Mouse (Mus musculus) liver, embryonic 16.5 days (tissue): Measurements from ENCODE around the gene Lztfl1. TPM values are rescaled to one million over a fixed set of nuclear protein-coding genes. Genes with fewer than 3 reads are reported as not detected.
"Not testable (repeated sequence)": the region's sequence is repeated elsewhere in the genome, so short reads cannot be mapped to it uniquely, and the experiment has no call there.

Experiments used
- ATAC-seq: fragments of 200-750 bp; cut with Nextera tagmentation; 2 replicates; pipeline ENCODE4 v1.8.0; 2017; ENCODE audit warnings: low read depth, mild to moderate bottlenecking, moderate number of reproducible peaks, moderate library complexity
- H3K27ac ChIP-seq: fragments of 300-500 bp; sonication (generic); 2 replicates; pipeline ENCODE4 v1.5.1; 2014; ENCODE audit warnings: mild to moderate bottlenecking, low read length
- H3K27me3 ChIP-seq: fragments of 300-500 bp; sonication (generic); 2 replicates; pipeline ENCODE4 v1.6.1; 2014; ENCODE audit warnings: low read depth, low read length, mixed read lengths; ENCODE audit not compliant: control insufficient read depth, insufficient read depth
- H3K36me3 ChIP-seq: fragments of 300-500 bp; sonication (generic); 2 replicates; pipeline ENCODE4 v1.6.1; 2014; ENCODE audit warnings: mild to moderate bottlenecking; ENCODE audit not compliant: control insufficient read depth, insufficient read depth
- H3K4me1 ChIP-seq: fragments of 300-500 bp; sonication (generic); 2 replicates; pipeline ENCODE4 v1.6.1; 2014; ENCODE audit warnings: low read depth, low read length, mixed read lengths; ENCODE audit not compliant: control insufficient read depth
- H3K4me2 ChIP-seq: fragments of 300-500 bp; sonication (generic); 2 replicates; pipeline ENCODE4 v1.6.1; 2014; ENCODE audit warnings: low read depth, low read length, mixed read lengths
- H3K4me3 ChIP-seq: fragments of 300-500 bp; sonication (generic); 2 replicates; pipeline ENCODE4 v1.5.1; 2014; ENCODE audit warnings: low read depth, mild to moderate bottlenecking, low read length
- H3K9ac ChIP-seq: fragments of 300-500 bp; sonication (generic); 2 replicates; pipeline ENCODE4 v1.6.1; 2014; ENCODE audit warnings: low read depth, low read length
- H3K9me3 ChIP-seq: fragments of 300-500 bp; sonication (generic); replicated peaks from 2 replicates; pipeline ENCODE4 v1.6.1; 2016; ENCODE audit warnings: low read length; ENCODE audit not compliant: control insufficient read depth
- WGBS: fragments of 180-500 bp; shearing (Covaris S2); extraction: QIAGEN DNeasy Blood & Tissue Kit; methylation state at CpG from one replicate; pipeline ENCODE4 v1.1.7; 2014; ENCODE audit not compliant: insufficient replicate concordance; 5-methylcytosine and 5-hydroxymethylcytosine counted together
- polyA plus RNA-seq: library from polyadenylated mRNA; unstranded; fragments of >200 nt; fragmentation: Nextera tagmentation; extraction: Ambion mirVana; gene quantifications from 2 replicates; pipeline ENCODE4 v1.2.1, GENCODE M21; 2015

Gene Lztfl1
- polyA plus RNA-seq, 1 experiment from 2014 or later, result 16.0 TPM

DNA sequence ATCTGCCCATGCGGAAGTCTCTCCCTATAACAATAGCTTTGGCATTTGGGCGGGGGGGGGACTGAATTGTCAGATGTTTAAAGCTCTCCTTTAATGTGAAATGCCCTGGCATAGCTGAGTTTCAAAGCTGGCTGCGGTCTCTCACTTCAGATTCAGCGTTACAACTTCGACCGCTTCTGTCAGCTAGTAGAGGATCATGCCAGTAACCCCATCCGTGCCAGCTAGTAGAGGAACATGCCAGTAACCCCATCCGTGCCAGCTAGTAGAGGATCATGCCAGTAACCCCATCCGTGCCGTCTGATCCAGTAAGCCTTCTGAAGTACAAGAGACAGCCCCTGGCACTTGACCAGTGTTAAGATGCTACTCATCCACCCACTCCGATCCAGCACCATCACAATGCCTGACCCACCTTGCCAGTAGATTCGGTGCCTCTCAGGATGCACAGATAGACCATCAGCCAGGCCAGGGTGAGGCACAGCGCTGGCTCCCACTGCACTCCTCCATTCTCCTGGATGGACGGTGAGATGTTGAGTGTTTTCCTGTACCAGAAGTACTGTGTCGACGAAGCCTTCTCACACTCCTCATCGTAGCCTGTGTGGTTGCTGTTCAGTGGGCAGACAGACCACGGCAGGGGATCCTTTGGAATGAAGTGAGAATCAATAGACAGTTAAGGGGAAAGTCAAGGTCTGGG lies 57.4 kb downstream of the Lztfl1 start:
- not testable (repeated sequence) for H3K36me3 ChIP-seq, H3K4me1 ChIP-seq, H3K9ac ChIP-seq, ATAC-seq, H3K27ac ChIP-seq, H3K4me2 ChIP-seq, H3K9me3 ChIP-seq, H3K27me3 ChIP-seq, H3K4me3 ChIP-seq
- WGBS, result 72% methylated on average over 17 of the region's 18 CpGs

DNA sequence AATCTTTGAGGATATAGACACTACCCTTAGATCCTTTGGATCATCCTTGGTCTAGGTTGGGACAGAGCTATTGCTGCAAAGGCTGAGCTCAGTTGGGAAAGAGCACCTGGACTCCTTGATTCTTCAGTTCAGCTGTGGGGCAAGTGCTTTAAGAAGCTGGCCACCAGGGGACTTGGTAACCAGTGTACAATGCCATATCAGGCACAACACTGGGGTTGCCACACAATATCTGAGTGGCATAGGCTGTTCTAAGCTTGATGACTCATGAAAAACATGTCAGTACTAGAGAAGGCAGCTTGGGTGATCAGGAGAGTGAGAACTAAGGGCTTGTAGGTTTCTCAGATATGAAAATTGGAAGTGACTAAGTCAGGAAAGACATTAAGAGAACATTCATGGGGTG lies 58.5 kb downstream of the Lztfl1 start:
- no peaks in the 10 kb centered on the region for H3K36me3 ChIP-seq
- H3K27ac ChIP-seq, result no peak overlapping the region
- no peak overlapping the region for H3K4me2 ChIP-seq
- no peak overlapping the region for H3K9ac ChIP-seq
- H3K4me1 ChIP-seq, result no peaks in the 10 kb centered on the region
- H3K9me3 ChIP-seq, result no peaks in the 10 kb centered on the region
- no peak overlapping the region for H3K4me3 ChIP-seq
- no peaks in the 10 kb centered on the region for H3K27me3 ChIP-seq
- no peak for ATAC-seq

DNA sequence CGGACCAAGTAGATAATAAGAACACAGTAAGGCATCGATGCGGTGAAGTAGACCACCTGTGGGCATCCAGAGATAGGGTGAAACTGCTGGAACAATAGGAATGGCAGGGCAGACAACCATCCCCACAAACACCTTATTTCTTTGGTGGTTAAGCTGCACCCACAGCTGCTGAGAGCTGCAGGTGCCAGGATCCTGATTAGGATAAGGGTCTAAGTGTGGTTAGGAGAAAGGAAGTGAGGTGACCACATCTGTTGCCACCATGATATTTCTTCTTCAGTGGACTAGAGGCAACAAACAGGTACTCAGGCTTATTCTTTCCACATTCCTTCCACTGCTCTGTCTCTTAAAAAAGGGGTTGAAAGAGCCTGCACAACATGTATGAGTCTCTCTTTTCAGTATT lies 60.0 kb downstream of the Lztfl1 start:
- WGBS, result 21% methylated on average over 3 of the region's 3 CpGs
- H3K36me3 ChIP-seq, result no peaks in the 10 kb centered on the region
- no peak overlapping the region for H3K9ac ChIP-seq
- no peaks in the 10 kb centered on the region for H3K27me3 ChIP-seq
- no peaks in the 10 kb centered on the region for H3K4me1 ChIP-seq
- H3K4me2 ChIP-seq, result no peak overlapping the region
- ATAC-seq, result no peak
- no peak overlapping the region for H3K27ac ChIP-seq
- H3K9me3 ChIP-seq, result no peaks in the 10 kb centered on the region
- no peak overlapping the region for H3K4me3 ChIP-seq

DNA sequence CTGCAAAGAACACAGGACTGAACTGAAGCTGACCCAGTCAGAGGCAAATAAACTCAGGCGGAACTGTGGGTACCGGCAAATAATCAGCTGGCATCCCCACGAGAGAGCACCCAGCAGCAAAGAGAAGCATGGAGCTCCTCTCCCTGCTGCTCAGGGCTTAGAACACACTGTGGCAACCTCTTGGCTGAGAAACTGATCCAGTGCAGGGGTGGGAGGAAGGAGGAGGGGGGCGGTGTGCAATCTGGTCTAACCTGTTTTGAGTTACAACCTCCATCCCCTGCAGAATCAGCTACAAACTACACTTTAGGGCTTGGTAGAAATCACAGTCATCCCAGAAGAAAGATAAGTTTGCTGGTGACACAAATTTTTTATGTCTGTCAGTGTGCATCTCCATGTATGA lies 66.1 kb downstream of the Lztfl1 start:
- no peak overlapping the region for H3K9ac ChIP-seq
- ATAC-seq, result no peak
- WGBS, result 64% methylated on average over 4 of the region's 4 CpGs
- H3K4me2 ChIP-seq, result no peak overlapping the region
- H3K27ac ChIP-seq, result no peak overlapping the region
- H3K4me3 ChIP-seq, result no peak overlapping the region
- H3K36me3 ChIP-seq, result no peaks in the 10 kb centered on the region
- no peaks in the 10 kb centered on the region for H3K9me3 ChIP-seq
- no peaks in the 10 kb centered on the region for H3K4me1 ChIP-seq
- no peaks in the 10 kb centered on the region for H3K27me3 ChIP-seq

DNA sequence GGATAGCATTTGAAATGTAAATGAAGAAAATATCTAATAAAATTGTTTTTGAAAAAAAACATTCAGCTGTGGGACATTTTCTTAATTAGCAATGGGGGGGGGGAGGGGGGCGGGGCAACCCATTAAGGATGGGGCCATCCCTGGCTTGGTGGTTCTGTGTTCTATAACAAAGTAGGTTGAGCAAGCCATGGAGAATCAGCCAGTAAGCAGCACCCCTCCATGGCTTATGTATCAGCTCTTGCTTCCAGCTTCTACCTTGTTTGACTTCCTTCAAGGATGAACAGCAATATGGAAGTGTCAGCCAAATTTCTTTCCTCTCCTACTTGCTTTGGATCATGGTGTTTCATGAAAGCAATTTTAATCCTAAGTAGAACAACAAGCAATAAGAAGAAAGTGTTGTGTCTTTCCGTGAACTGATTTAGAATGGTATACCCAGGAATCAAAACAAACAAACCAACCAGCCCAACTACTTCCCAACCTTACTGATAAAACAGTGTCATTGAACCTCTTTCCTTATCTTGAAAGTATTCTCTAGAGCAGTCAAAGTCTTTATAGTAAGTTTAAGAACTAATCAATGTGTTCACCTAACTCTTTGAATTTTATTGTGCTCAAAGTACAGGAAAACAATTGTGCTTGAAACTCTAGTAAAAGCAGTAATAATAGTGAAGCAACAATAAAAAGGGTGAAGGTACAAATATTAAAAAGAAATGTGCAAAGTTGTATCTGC lies 67.5 kb downstream of the Lztfl1 start:
- H3K9me3 ChIP-seq, result no peaks in the 10 kb centered on the region
- no peak overlapping the region for H3K9ac ChIP-seq
- H3K27me3 ChIP-seq, result no peaks in the 10 kb centered on the region
- no peaks in the 10 kb centered on the region for H3K4me1 ChIP-seq
- no peak overlapping the region for H3K27ac ChIP-seq
- WGBS, result 69% methylated on average over 2 of the region's 2 CpGs
- no peak overlapping the region for H3K4me2 ChIP-seq
- no peaks in the 10 kb centered on the region for H3K36me3 ChIP-seq
- H3K4me3 ChIP-seq, result no peak overlapping the region
- no peak for ATAC-seq

Other genes starting within 250 kb of the Lztfl1 start
- 20.3 and 22.5 TPM in 2 replicates for gene Limd1, start 239.0 kb downstream of the Lztfl1 start, polyA plus RNA-seq
- gene Sacm1l, start 187.9 kb downstream of the Lztfl1 start, polyA plus RNA-seq, result 25.7 and 28.0 TPM in 2 replicates
- gene Slc6a20b, start 85.1 kb downstream of the Lztfl1 start, polyA plus RNA-seq, result 0.24 and 0.25 TPM in 2 replicates
- 0.17 and 0.26 TPM in 2 replicates for gene Ccr9, start 39.3 kb downstream of the Lztfl1 start, polyA plus RNA-seq
- gene Slc6a20a, start 38.8 kb downstream of the Lztfl1 start, polyA plus RNA-seq, result 3.4 and 4.0 TPM in 2 replicates
- 0.13 and 0.22 TPM in 2 replicates for gene Cxcr6, start 88.8 kb upstream of the Lztfl1 start, polyA plus RNA-seq
- 3.9 and 4.7 TPM in 2 replicates for gene Fyco1, start 134.2 kb upstream of the Lztfl1 start, polyA plus RNA-seq
- gene Xcr1, start 144.3 kb upstream of the Lztfl1 start, polyA plus RNA-seq, result 0.02 and 0.06 TPM in 2 replicates